Mouse (Mus musculus): ENCODE measurements around the gene Col28a1.

The Col28a1 gene

DNA sequence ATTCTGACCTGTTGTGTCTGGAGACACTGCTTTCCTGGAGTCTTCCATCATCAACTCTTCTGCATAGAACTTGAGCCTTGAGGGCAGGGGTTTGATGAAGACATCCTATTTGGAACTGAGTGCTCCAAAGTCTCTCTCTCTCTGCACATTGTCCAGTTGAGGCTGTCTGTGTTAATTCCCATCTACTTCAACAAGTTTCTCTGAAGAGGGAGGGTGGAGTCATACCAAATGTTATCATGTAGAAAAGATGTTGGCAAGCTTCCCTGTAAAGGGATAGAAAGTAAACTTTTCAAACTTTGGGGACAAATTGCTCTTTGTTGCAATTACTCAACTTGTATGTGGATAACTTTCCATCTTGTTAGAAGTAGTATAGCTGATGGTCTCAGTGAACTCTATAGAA, at the start of gene Col28a1:
Col28a1 (minus strand) TSS at position 101 of the 400 bp plus-strand sequence.
- DNase-seq (ENCODE audit: low read depth, low spot score), result no peak

DNA sequence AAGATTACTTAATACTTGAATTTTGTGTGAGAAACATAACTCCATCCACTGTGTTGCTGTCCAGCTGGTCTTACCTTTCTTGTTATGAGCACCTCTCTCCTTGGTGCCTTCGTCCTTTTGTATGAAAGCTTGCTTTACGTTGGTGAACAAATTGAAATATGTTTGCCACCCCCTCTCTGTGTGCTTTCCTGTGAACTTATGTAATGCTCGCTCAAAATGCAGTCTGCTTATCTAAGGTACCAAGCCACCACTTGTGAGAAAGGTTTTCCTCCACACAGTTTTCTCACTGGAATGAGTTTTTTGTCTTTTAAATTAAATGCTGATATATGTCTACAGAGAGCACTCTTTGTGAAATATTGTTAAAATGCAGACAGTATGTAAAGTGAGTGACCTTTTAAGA, 36.2 kb upstream of the Col28a1 start:
- no peak for DNase-seq (ENCODE audit: low read depth, low spot score)

DNA sequence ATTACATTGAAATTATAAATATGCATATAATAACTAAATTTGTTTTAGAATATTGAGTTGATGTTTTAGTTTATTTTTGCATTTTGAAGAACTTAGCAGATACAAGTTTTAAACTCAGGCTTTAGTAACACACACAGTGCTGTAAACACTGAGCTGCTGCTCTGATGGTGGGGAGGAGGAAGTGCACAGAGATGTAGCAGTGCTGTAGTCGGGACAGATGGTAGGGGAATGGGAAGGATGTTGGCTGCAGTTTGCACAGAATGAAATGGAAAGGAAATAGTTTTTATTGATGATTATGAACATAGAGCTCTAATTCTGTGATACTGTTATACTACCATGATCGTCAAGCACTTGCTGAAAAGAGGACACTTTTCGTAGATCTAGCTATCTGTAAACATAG, 34.6 kb upstream of the Col28a1 start:
- DNase-seq (ENCODE audit: low read depth, low spot score), result no peak

DNA sequence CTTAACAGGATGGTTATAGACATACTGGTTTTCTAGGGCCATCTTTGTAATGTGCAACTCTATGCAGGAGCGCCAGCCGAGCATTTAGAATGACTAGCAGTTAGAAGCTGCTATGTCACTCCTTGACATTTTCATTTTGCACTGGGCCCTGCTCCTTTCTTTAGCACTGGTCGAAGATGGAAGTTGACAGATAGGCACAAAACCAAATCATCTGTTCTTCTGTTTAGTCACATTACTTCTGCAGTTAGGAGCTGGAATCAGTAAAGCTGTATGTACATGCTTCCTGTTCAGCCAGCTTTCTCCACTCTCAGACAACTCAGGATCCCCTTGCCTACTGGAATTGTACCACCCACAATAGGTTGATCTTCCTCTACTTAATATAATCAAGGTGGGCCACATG, 18.2 kb upstream of the Col28a1 start:
- no peak for DNase-seq (ENCODE audit: low read depth, low spot score)

DNA sequence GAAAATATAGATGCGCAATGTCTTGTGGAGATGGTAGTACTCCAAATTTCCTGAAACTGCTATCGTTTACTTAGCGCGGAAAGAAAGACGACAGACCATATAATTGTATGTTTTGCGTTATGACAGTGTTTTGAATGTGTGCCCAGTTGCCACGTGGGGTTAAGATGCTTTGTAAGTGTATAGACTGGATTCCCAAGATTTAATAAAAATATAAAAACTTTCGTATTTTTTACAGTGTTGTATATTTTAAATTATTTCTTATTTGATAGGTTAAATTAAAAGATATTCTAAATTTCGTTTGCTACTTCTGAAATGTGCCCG, 17.4 kb upstream of the Col28a1 start:
- no peak for DNase-seq (ENCODE audit: low read depth, low spot score)

DNA sequence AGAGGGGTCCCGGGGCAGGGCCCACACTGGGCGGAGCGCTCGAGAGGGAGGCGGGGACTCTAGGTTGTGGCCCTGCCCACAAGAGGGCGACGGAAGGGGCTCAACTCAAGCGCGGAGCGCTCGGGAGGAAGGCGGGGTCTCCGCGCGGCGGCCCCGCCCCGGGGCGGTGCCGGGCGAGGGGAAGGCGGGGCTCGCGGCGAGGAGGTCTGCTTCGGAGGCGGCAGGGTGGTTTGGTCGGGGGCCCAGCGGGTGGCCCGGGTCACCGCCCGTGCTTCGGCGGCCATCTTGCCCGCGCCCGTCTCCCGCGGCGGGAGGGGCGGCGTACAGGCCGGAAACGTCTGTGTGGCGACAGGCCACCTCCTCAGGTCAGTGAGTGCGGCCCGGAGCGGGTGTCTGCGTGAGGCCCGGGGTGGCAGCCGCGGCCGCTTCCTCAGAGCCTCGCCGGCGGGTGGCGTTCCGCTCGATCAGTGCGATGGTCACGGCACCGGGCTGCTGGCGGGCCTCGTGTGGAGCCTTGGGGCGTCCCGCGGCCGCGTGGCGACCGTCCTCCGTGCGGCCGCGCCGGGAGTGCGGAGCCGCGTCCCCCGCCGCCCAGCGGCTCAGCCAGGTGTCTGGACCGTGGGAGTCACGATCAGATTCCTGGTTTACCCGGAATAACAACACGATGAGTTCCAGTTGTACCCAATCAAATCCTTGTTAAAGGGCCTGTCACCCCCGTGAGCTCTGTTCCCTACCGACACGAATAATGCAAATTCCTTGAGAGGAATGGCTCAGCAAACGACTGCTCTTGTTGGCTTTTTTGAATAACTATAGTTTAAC, 16.8 kb upstream of the Col28a1 start, which contains the start of gene Mios:
Mios (plus strand) TSS at position 176 of the 819 bp plus-strand sequence.
- DNase-seq (ENCODE audit: low read depth, low spot score), result peak; percentile 88

DNA sequence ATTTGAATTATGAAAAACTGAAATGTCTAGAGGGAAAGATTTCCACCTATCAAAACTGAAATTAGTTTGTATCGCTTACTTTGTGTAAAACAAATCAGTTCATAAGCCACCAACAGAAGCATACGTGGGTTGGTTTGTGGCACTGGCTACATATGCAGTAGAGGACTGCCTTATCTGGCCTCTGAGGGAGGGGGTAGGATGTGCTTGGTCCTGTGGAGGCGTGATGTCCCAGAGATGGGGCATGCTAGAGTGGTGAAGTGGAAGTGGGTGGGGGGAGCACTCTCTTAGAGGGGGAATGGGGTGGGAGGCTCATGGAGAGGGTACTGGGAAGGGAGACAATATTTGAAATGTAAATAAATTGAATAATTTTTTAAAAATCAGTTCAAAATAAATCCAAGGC, 2.5 kb downstream of the Col28a1 start:
- no peak for DNase-seq (ENCODE audit: low read depth, low spot score)

DNA sequence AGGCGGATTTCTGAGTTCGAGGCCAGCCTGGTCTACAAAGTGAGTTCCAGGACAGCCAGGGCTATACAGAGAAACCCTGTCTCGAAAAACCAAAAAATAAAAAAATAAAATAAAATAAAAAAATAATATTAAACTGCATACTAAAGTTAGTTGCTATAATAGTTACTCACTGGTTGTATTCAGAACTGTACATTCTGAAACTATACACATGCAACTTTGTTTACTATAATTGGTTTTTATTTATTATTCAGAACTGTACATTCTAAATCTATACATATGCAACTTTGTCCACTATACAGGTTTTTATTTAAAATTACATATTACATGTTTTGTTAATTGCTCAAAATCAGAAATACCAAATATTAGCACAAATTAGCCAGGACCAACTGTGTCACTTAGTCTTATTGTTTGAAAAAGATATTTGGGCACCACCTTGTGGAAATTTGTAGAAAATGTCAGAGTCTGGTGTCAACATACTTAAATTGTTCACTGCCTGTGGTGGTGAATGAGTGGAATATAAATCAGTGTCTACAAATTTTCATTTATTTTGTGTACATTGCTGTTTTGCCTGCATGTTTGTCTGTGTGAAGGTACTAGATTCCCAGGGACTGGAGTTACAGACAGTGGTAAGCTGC, 3.7 kb downstream of the Col28a1 start:
- DNase-seq (ENCODE audit: low read depth, low spot score), result peak; percentile 10

DNA sequence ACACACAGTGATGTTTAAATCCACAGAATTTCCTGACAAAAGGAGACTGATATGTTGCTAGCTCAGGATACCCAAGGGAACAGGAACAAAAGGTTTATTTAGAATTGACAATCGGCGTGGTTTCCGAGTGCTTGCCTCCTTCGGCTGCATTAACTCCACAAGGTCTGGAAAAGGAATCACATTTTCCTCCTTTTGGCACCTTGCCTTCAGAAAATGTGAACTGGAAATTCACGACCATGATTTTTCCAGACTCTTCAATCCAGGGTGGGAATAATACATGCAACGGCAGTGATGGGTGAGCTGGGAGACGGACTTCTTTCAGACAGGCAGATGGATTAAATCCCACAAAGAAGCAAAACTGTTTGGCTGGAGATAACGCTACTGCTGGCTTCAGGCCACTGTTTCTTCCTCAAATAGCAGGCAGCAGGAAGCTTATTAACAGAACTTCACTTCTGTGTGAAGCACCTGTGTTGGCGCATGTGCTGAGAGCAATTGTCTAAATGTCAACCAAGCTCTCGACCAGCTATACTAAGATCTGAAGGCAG, 13.9 kb downstream of the Col28a1 start:
- no peak for DNase-seq (ENCODE audit: low read depth, low spot score)

DNA sequence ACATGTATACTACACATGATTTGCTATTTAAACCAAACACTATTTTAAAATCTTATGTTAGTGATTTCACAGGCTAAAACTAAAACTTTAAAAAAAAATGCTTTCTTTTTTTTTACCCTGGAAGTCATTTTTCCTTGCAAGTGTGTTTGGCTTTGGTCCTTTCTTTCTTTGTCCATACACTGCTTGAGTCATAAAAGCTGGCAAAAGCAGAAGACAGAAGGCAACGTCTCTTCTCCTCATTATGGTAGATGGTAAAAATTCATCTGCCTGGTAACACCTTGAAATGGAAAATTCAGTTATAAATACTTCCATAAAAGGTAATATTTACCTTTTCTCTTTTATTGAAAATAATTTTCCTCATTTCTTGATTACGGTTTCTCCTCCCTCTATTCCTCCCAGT, 16.3 kb downstream of the Col28a1 start:
- DNase-seq (ENCODE audit: low read depth, low spot score), result no peak

DNA sequence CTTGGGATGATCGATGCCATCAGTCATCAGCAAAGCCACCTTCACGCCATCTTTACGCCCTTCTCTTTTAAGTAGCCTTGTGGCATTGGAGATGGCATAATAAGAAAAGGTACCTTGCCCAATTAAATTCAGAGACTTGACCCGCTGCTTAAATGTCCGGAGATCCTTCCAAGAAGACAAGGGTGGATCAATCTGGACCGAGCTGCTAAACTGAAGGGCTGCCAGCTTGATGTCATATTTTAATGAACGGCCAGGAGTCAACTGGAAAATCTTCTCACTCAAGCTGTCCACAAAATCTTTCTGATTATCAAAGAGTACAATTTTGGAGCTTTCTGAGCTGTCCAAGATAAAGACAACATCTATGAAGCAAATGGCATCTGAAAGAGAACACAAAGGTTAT, 17.1 kb downstream of the Col28a1 start:
- DNase-seq (ENCODE audit: low read depth, low spot score), result no peak

DNA sequence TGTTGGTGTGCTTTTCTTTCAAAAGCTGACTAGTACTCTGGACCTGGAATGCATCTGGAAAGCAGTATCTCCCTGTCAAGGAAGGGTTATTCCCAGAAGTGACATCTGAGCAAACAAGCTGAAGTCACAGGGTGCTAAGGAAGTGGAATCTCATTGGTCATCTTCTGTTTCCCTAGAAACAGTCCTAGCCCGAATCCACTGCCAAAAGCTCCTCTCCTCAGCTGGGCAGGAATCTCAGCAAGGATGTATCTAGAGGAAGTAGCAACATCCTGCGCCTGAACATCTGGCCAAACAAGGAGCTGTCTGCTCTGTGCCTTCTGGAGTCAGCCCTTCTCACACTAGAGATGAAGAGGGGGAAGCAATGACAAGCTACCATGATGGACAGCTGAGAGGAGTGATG, 18.4 kb downstream of the Col28a1 start:
- DNase-seq (ENCODE audit: low read depth, low spot score), result no peak

DNA sequence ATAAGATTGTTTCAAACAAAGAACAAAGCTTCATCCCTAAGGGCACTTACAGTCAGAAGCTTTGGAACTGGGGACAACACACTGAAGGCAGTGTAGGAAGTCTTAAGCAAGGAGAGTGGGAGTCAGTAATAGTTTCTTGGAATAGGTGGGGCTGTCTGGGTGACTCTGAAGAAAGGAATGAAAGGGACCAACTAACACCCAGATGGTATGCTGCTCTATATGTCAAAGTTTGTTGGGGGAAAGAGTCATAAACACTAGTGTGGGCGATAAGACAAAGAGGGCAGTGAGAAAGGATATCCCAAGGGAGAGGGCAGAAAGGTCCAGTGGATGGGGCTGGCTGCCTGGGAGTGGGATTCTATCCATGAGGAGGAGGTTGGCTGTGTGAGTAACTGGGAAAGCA, 20.3 kb downstream of the Col28a1 start:
- no peak for DNase-seq (ENCODE audit: low read depth, low spot score)

DNA sequence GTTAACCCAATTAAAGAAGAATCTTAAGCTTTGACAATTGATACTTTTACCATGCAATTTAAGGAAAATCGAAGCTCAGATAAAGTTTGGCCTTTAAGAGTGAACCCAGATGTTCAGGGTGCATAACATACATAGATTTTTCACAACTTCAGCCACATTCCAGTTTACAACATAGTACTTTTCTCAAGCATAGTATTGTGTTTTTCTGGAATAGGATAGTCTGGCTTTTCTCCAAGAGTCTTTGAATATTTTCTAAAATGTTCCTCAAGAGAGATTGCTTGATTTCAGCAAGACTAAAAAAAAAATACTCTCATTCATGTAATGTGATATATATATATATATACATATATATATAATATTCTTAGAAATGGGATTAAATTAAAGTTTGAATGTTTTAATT, 27.7 kb downstream of the Col28a1 start:
- DNase-seq (ENCODE audit: low read depth, low spot score), result no peak

DNA sequence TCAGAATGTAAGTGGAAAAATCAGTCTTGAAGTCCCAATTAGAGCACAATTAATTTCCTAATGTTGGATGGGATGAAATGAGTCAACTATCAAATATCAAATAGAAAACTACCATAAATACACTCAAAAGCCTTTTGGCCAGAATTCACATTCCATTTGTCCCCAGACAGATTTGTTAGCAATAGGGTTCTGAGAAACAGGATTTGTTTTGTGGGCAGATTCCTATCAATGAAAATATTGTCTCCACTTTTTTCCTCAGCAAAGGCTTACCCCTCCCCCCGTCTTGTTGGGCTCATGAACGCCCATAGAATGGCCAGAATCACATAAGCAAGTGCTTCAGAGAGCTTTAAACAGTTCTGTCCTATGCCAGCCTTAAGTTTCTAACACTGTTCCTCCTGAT, 32.4 kb downstream of the Col28a1 start:
- no peak for DNase-seq (ENCODE audit: low read depth, low spot score)

DNA sequence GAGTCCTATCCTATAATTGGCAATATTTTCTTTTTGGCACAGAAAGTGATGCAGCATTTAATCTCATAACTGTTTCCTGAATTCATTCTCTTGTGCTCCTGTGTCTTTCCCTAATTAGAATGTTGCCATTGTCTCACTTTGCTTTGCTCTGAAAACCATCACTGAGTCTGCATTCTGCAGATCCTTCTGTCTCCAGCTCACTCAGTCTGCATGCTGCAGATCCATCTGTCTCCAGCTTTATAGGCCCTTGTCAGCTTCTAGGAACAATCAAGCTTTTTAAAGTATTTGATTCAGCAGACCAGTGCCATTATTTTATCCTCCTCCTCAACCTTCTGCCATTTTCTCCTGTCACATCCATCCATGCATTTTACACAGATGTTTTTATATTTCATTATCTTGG, 35.3 kb downstream of the Col28a1 start:
- DNase-seq (ENCODE audit: low read depth, low spot score), result no peak

DNA sequence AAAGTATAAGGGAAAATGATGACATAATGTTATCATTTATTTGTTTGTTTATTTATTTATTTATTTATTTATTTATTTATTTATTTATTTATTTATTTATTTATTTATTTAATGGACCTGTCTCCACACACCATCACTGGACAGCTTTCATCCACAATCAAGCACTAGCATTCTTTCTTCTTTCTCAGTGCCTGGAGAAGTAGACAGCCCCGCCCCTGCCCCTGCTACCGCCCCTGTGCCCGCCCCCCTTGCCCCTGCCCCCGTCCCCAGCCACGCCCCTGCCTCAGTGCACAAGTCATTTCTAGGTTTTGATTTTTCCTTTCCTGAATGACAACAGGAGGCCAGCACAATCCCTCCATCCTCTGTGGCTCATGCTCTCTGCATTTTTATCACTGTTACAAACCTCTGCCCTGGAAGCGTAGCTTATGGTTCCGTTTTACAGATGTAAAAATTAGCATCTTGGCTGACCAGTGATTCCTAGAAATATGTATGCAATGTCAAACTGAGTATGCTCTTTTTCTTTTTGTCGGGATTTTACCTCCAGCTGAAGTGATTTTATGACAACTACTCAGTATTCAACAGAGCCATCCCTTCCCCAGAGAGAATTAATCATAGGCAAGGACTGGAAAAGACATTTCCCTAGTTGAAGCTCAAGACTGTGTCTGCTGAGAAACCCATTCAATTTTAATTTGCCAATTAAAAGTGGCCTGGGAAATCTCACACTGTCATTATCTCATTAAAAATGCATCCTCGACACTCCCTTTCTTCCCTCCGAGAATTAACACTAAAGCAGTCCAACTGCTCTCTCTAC, 39.7 kb downstream of the Col28a1 start:
- no peak for DNase-seq (ENCODE audit: low read depth, low spot score)

DNA sequence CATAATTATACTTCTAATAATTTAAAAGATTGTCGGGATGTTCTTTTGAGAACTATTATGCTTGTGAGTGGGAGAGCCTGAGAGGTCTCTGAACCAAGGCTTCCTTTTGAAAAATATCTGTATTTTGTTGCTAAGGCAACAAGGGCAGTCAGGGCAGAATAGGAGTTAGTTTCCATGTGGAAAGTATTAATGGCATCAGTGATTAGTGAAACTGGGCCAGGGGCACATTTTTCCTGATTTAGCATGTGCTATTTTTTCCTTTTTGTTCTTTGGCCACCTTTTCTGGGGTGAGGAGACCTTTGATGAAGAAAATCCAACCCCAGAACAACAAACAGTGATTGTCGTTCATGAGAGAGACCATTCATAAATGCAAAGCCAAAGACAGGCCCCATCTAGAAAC, 43.5 kb downstream of the Col28a1 start:
- DNase-seq (ENCODE audit: low read depth, low spot score), result no peak

DNA sequence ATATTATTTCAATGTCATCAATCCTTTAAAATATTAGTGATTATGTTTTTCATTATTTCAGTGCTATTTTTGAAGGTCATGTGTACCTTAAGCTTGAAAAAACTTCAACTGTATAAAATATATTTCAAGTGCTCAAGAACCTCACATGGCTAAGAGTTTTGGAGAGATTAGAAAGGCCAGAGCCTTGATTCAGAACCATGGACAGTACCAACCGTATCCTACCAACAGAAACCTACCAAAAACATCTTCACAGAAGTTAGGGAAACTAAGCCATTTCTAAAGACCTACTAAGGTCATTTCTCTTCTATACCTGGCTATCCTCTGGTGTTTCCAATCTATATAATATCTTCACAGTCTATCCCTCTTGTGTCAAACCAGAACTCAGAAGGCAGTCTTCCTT, 50.5 kb downstream of the Col28a1 start:
- DNase-seq (ENCODE audit: low read depth, low spot score), result peak; percentile 57

DNA sequence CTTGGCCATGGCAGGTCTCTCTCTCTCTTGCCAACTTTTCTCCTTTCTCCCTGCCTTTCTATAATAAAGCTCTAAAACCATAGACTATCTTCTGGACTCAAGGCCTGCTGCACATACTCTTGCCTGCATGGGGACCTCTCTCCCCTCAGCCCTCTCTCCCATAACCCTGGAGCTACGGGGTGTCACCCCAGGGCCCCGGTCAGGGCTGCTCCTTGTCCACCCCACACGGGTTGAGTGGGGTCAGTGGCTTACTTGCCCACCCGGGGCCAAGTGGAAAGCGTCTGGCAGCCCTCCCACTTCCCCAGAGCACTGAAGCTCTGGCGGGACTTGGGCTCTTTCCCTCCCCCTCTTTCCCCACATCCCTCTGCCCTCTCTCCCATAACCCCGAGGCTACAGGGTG, 62.3 kb downstream of the Col28a1 start:
- DNase-seq (ENCODE audit: low read depth, low spot score), result no peak

DNA sequence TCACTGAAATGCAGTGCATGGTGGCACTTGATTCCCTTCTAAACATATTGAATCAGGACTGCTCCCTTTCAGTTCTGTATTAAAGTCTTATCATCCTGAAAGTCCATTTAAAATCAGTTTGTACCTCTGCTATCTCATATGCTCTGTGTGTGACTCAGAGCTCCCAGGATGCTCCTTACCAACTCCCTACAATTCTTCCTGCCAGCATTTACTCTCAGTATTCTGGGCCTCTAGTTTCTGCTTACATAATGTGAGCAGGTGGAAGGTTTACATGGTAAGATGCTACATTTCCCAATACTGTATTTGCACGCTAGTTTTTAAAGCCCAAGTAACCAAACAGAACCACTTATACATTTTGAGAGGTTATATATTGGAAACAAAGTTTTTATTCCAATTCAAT, 64.3 kb downstream of the Col28a1 start:
- DNase-seq (ENCODE audit: low read depth, low spot score), result no peak

DNA sequence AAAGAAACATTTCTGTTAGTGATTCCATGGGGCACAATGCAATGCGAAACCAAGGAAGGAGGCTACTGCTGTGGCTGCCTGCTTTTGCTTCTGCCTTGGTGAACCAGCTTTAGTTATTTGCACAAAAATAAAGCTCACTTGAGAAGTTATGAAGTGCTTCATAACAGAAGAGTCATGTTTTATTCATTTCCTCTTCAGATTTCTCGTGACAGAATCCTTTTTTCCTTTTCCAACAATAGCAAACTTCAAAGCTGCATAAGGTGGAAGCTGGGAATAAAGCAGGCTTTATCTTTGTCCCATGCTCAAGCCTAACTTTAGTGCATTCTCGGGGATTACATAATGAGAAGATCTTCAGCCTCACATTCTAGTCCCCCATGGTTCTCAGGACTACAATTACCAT, 65.9 kb downstream of the Col28a1 start:
- no peak for DNase-seq (ENCODE audit: low read depth, low spot score)

All from R1 (cell line).